Mouse (Mus musculus): Measurements from ENCODE around the gene Tm4sf5.

DNA sequence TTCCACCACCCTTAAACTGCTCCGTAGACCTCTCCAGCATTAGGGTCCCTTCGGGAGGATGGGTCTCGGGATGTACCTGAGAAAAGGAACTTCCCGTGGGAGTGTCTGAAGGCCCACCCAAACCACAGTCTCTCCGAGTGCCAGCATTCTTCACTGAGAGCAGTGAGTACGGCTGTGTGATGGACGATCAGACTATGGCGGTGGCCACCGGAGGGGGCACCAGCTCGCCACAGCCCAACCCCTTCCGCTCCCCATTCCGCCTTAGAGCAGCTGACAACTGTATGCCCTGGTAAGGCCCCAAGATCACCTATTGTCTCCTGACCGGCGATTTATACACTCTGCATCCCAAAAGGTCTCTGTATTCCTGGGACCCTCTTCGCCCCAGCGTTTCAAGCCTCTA, 39.8 kb upstream of the Tm4sf5 start:
- TF ChIP-seq CTCF (IDR thresholded peaks at IDR 0.05; ENCODE audit: borderline replicate concordance, control insufficient read depth, extremely low read depth, insufficient read depth, low read length, poor library complexity) (no peak), POLR2A (IDR thresholded peaks at IDR 0.05; ENCODE audit: control insufficient read depth, extremely low read depth, insufficient read depth, low read length, poor library complexity) (no peak)

Measured in thymus, adult 2 months (tissue).